Mouse (Mus musculus) CH12.LX (cell line): Measurements from ENCODE around the gene Surf6. TPM values are rescaled to one million over a fixed set of nuclear protein-coding genes. Genes with fewer than 3 reads are reported as not detected.
A peak's percentile ranks its signal among the peaks of the same experiment; 100 is the strongest.

Source experiments
- DNase-seq: peaks from one replicate; pipeline ENCODE4 v3.0.0-alpha.2; 2013; ENCODE audit errors: extremely low read depth
- H3K27ac ChIP-seq: 2 replicates; pipeline ENCODE4 v1.5.1; 2012; ENCODE audit warnings: low read depth, mild to moderate bottlenecking, control low read depth, moderate library complexity; ENCODE audit not compliant: insufficient read depth
- H3K27me3 ChIP-seq: replicated peaks from 2 replicates; pipeline ENCODE3; 2012; ENCODE audit warnings: inconsistent platforms
- H3K36me3 ChIP-seq, 2 experiments: replicated peaks in 1 of 2; 2 replicates each; pipeline versions ENCODE3 to v1.6.1; 2012; ENCODE audit warnings: inconsistent platforms in 1 of 2, low read length in 1 of 2, mild to moderate bottlenecking in 1 of 2, mixed read lengths in 1 of 2, moderate library complexity in 1 of 2; ENCODE audit not compliant: control insufficient read depth in 1 of 2, insufficient read depth in 1 of 2
- H3K4me1 ChIP-seq, 2 experiments: 2 replicates each; pipeline ENCODE4 v1.6.1; 2012; ENCODE audit warnings: inconsistent platforms in 1 of 2, moderate library complexity in 1 of 2; ENCODE audit not compliant: insufficient read depth in 2 of 2, control insufficient read depth in 1 of 2
- H3K4me2 ChIP-seq: 2 replicates; pipeline ENCODE4 v1.6.1; 2012; ENCODE audit warnings: low read depth, mild to moderate bottlenecking, control low read depth; ENCODE audit not compliant: poor library complexity, insufficient read depth, severe bottlenecking
- H3K4me3 ChIP-seq, 3 experiments: fragments of 150-350 bp in 1 of 3; sonication (generic) in 1 of 3; replicated peaks in 1 of 3; 2 replicates each; pipeline versions ENCODE3 to v1.5.1; 2011 to 2012; ENCODE audit warnings: low read depth in 2 of 3, low read length in 2 of 3, mild to moderate bottlenecking in 2 of 3, moderate library complexity in 2 of 3, control low read depth in 1 of 3, improper control_type of control experiment in 1 of 3, inconsistent platforms in 1 of 3, mixed read lengths in 1 of 3; ENCODE audit not compliant: poor library complexity in 1 of 3
- H3K79me2 ChIP-seq: replicated peaks from 2 replicates; pipeline ENCODE4 v1.6.1; 2012; ENCODE audit warnings: mild to moderate bottlenecking, moderate library complexity; ENCODE audit not compliant: control insufficient read depth, poor library complexity, insufficient read depth, severe bottlenecking; ENCODE audit errors: extremely low read depth
- H3K9ac ChIP-seq: 2 replicates; pipeline ENCODE4 v1.6.1; 2012; ENCODE audit warnings: low read depth, mild to moderate bottlenecking, control low read depth, moderate library complexity; ENCODE audit not compliant: insufficient read depth
- H3K9me3 ChIP-seq: replicated peaks from 2 replicates; pipeline ENCODE3; 2012; ENCODE audit warnings: low read length, inconsistent platforms, mixed read lengths
- CHD1 ChIP-seq: IDR thresholded peaks from 2 replicates; pipeline ENCODE4 v1.6.1; 2012; ENCODE audit warnings: low read depth, low read length, improper control_type of control experiment, inconsistent platforms
- CHD2 ChIP-seq: IDR thresholded peaks from 2 replicates; pipeline ENCODE4 v1.6.1; 2011; ENCODE audit warnings: low read length, improper control_type of control experiment
- CTCF ChIP-seq, 2 experiments: IDR thresholded peaks in 1 of 2; conservative IDR thresholded peaks in 1 of 2; 2 replicates each; pipeline ENCODE4 v1.5.1; 2011 to 2012; ENCODE audit warnings: low read depth in 2 of 2, low read length in 2 of 2, improper control_type of control experiment in 1 of 2, inconsistent platforms in 1 of 2, mild to moderate bottlenecking in 1 of 2, moderate library complexity in 1 of 2
- HCFC1 ChIP-seq: IDR thresholded peaks from 2 replicates; pipeline ENCODE4 v1.6.1; 2012; ENCODE audit warnings: low read depth, mild to moderate bottlenecking, inconsistent platforms, low read length, improper control_type of control experiment
- IRF4 ChIP-seq: IDR thresholded peaks from 2 replicates; pipeline ENCODE4 v1.6.1; 2014; ENCODE audit warnings: low read depth, mild to moderate bottlenecking, inconsistent platforms, low read length, improper control_type of control experiment
- JUN ChIP-seq: IDR thresholded peaks from 2 replicates; pipeline ENCODE4 v1.6.1; 2011; ENCODE audit warnings: low read depth, mild to moderate bottlenecking, low read length, improper control_type of control experiment, moderate library complexity; ENCODE audit not compliant: insufficient read depth
- KAT2A ChIP-seq: IDR thresholded peaks from 2 replicates; pipeline ENCODE4 v1.6.1; 2012; ENCODE audit warnings: low read length, improper control_type of control experiment, inconsistent platforms; ENCODE audit not compliant: insufficient replicate concordance
- MAFK ChIP-seq: IDR thresholded peaks from 2 replicates; pipeline ENCODE4 v1.6.1; 2011; ENCODE audit warnings: low read length, improper control_type of control experiment; ENCODE audit not compliant: insufficient replicate concordance
- MYC ChIP-seq: IDR thresholded peaks from 2 replicates; pipeline ENCODE4 v1.6.1; 2011; ENCODE audit warnings: low read depth, mild to moderate bottlenecking, improper control_type of control experiment, low read length
- PAX5 ChIP-seq: IDR thresholded peaks from 2 replicates; pipeline ENCODE4 v1.6.1; 2012; ENCODE audit warnings: low read length, inconsistent platforms, mixed read lengths
- POLR2AphosphoS2 ChIP-seq: IDR thresholded peaks from 2 replicates; pipeline ENCODE4 v1.6.1; 2011; ENCODE audit warnings: low read depth, low read length, improper control_type of control experiment
- RCOR1 ChIP-seq: conservative IDR thresholded peaks from 2 replicates; pipeline ENCODE4 v1.6.1; 2012; ENCODE audit warnings: low read depth, mild to moderate bottlenecking, inconsistent platforms, low read length, improper control_type of control experiment
- SIN3A ChIP-seq: IDR thresholded peaks from 2 replicates; pipeline ENCODE4 v1.6.1; 2012; ENCODE audit warnings: low read length, improper control_type of control experiment, inconsistent platforms
- USF1 ChIP-seq: IDR thresholded peaks from 2 replicates; pipeline ENCODE4 v1.6.1; 2014; ENCODE audit warnings: low read depth, mild to moderate bottlenecking, inconsistent platforms, low read length, improper control_type of control experiment
- USF2 ChIP-seq: conservative IDR thresholded peaks from 2 replicates; pipeline ENCODE4 v1.6.1; 2011; ENCODE audit warnings: low read depth, low read length, improper control_type of control experiment
- ZNF384 ChIP-seq: IDR thresholded peaks from 2 replicates; pipeline ENCODE4 v1.6.1; 2012; ENCODE audit warnings: low read depth, low read length, improper control_type of control experiment, inconsistent platforms
- dilution Hi-C: fragments of 300-500 bp; cut with MboI; formaldehyde crosslinking; loops from 2 replicates; pipeline ENCODE4 v1.14.3; 2020; ENCODE audit warnings: low sequenced_read_pairs; ENCODE audit not compliant: extremely low pct_unique_long_range_greater_than_20kb, extremely low pct_ligation_motif_present
- in situ Hi-C: fragments of 300-500 bp; cut with MboI; formaldehyde crosslinking; loops from 3 replicates; pipeline ENCODE4 v1.14.3; 2019; ENCODE audit warnings: low sequenced_read_pairs, low pct_ligation_motif_present, low pct_unique_long_range_greater_than_20kb, mixed read lengths
- polyA plus RNA-seq: library from polyadenylated mRNA; unstranded; fragments of >175 nt; gene quantifications from 2 replicates; pipeline ENCODE4 v1.2.1, GENCODE M21; 2012; ENCODE audit warnings: low read depth; ENCODE audit not compliant: insufficient read length
- total RNA-seq, 2 experiments: library from RNA; depleted of rRNA; stranded (reverse); fragments of 300-350 nt in 1 of 2; fragments of >200 nt in 1 of 2; gene quantifications; 2 replicates each; pipeline ENCODE4 v1.2.3; 2012 to 2014

Surf6 gene
- total and polyA plus RNA-seq, 3 experiments = 29.0 to 47.5 (median 34.8) TPM

- DNase-seq = no peak
- peaks cover 45 to 79% of the 10 kb centered on the region in 2 experiments for H3K36me3 ChIP-seq
- peak overlapping the region; percentile 71 for H3K4me2 ChIP-seq
- H3K9me3 ChIP-seq = no peaks in the 10 kb centered on the region
- H3K79me2 ChIP-seq = peaks cover 41% of the 10 kb centered on the region
- H3K4me1 ChIP-seq = peaks cover 16 to 59% of the 10 kb centered on the region in 2 experiments
- in situ Hi-C loops (no loop called here), dilution Hi-C loops (no loop called here)
- H3K27me3 ChIP-seq = no peaks in the 10 kb centered on the region
- H3K9ac ChIP-seq = peak overlapping the region; percentile 90
- TF ChIP-seq POLR2AphosphoS2 (peak; percentile 44; the same call in 1 of the 2 replicates), HCFC1 (no peak)
- H3K4me3 ChIP-seq = peak overlapping the region; percentile 76 to 78 (median 76)
- H3K27ac ChIP-seq = peak overlapping the region; percentile 88
These were observed 632 bp upstream of the Surf6 start for GRCm38 (mm10) chr2:26903311-26903710.

GRCm38 (mm10) chr2:26901834-26902400 is 762 bp downstream of the Surf6 start:
- TF ChIP-seq CHD1 = 0 out of 2 replicates have a peak, but pooled peaks have one; percentile 35
- TF ChIP-seq KAT2A = no peak
- no peak for TF ChIP-seq MYC
- no peak for TF ChIP-seq IRF4
- TF ChIP-seq ZNF384 = no peak
- TF ChIP-seq USF2 = no peak
- no peak for TF ChIP-seq JUN
- TF ChIP-seq CHD2 = no peak
- Histone ChIP-seq H3K27ac (peak overlapping the region; percentile 63; the same call in 1 of the 2 replicates), H3K4me2 (peak overlapping the region; percentile 48), H3K27me3 (no peaks in the 10 kb centered on the region), H3K9ac (peak overlapping the region; percentile 95), H3K79me2 (peaks cover 34% of the 10 kb centered on the region), H3K4me1 (peaks cover 6 to 46% of the 10 kb centered on the region in 2 experiments), H3K4me3 (peak overlapping the region; percentile 75 to 97 (median 76)), H3K9me3 (no peaks in the 10 kb centered on the region), H3K36me3 (peaks cover 47 to 79% of the 10 kb centered on the region in 2 experiments)
- dilution Hi-C loops (no loop called here), in situ Hi-C loops (no loop called here)
- DNase-seq = peak; percentile 50

- H3K27ac ChIP-seq = no peak overlapping the region
- no peak overlapping the region for H3K9ac ChIP-seq
- H3K4me1 ChIP-seq = peaks cover 6 to 42% of the 10 kb centered on the region in 2 experiments
- peaks cover 32% of the 10 kb centered on the region for H3K79me2 ChIP-seq
- H3K4me2 ChIP-seq = no peak overlapping the region
- TF ChIP-seq USF1 (no peak), CTCF (conservative IDR thresholded peaks at IDR 0.05 in 1 of 2, IDR thresholded peaks at IDR 0.05 in 1 of 2; ENCODE audit: low read depth in 2 of 2, low read length in 2 of 2) (no peak), PAX5 (no peak), SIN3A (no peak), MAFK (no peak), POLR2AphosphoS2 (no peak), RCOR1 (no peak)
- peaks cover 43 to 78% of the 10 kb centered on the region in 2 experiments for H3K36me3 ChIP-seq
- H3K4me3 ChIP-seq = no peak overlapping the region
- DNase-seq = no peak
- H3K27me3 ChIP-seq = no peaks in the 10 kb centered on the region
- in situ Hi-C loops (no loop called here), dilution Hi-C loops (no loop called here)
- H3K9me3 ChIP-seq = no peaks in the 10 kb centered on the region
These were observed 1.9 kb downstream of the Surf6 start for GRCm38 (mm10) chr2:26900731-26901130.
